Mouse (Mus musculus) neural tube, embryonic 13.5 days (tissue): ENCODE data around the gene Rbm19. TPM values are rescaled to one million over a fixed set of nuclear protein-coding genes. Genes with fewer than 3 reads are reported as not detected.

ENCODE experiments used
- ATAC-seq: fragments of 200-750 bp; cut with Nextera tagmentation; 2 replicates; pipeline ENCODE4 v1.8.0; 2017; ENCODE audit warnings: low read depth, mild to moderate bottlenecking, moderate TSS enrichment, moderate library complexity
- H3K27ac ChIP-seq: fragments of 300-500 bp; sonication (generic); replicated peaks from 2 replicates; pipeline ENCODE4 v1.5.1; 2015; ENCODE audit warnings: moderate library complexity, mild to moderate bottlenecking, inconsistent platforms
- H3K27me3 ChIP-seq: fragments of 300-500 bp; sonication (generic); 2 replicates; pipeline ENCODE4 v1.6.1; 2015; ENCODE audit warnings: mild to moderate bottlenecking, inconsistent platforms
- H3K36me3 ChIP-seq: fragments of 300-500 bp; sonication (generic); 2 replicates; pipeline ENCODE4 v1.6.1; 2015; ENCODE audit warnings: mild to moderate bottlenecking, inconsistent platforms
- H3K4me1 ChIP-seq: fragments of 300-500 bp; sonication (generic); replicated peaks from 2 replicates; pipeline ENCODE4 v1.6.1; 2015; ENCODE audit warnings: inconsistent platforms
- H3K4me2 ChIP-seq: fragments of 300-500 bp; sonication (generic); 2 replicates; pipeline ENCODE4 v1.6.1; 2015; ENCODE audit warnings: inconsistent platforms, mild to moderate bottlenecking, moderate library complexity
- H3K4me3 ChIP-seq: fragments of 300-500 bp; sonication (generic); 2 replicates; pipeline ENCODE4 v1.5.1; 2015; ENCODE audit warnings: mild to moderate bottlenecking, inconsistent platforms
- H3K9ac ChIP-seq: fragments of 300-500 bp; sonication (generic); 2 replicates; pipeline ENCODE4 v1.6.1; 2015; ENCODE audit warnings: moderate library complexity, mild to moderate bottlenecking, inconsistent platforms
- H3K9me3 ChIP-seq: fragments of 300-500 bp; sonication (generic); 2 replicates; pipeline ENCODE4 v1.6.1; 2016; ENCODE audit warnings: inconsistent platforms
- WGBS: fragments of 180-500 bp; shearing (Covaris S2); methylation state at CpG from one replicate; pipeline ENCODE4 v1.1.7; 2015; 5-methylcytosine and 5-hydroxymethylcytosine counted together
- polyA plus RNA-seq: library from polyadenylated mRNA; unstranded; fragments of >200 nt; fragmentation: Nextera tagmentation; extraction: Ambion mirVana; gene quantifications from 2 replicates; pipeline ENCODE4 v1.2.1, GENCODE M21; 2015

Rbm19 gene
- 17.5 and 18.8 TPM in 2 replicates for polyA plus RNA-seq

- H3K36me3 ChIP-seq, result peaks cover 29% of the 10 kb centered on the region
- peak within 1 kb of the TSS; percentile 57 for H3K27ac ChIP-seq
- peaks cover 9% of the 10 kb centered on the region; the same call in 1 of the 2 replicates for H3K27me3 ChIP-seq
- WGBS, result under 1% methylated on average over 46 of the region's 46 CpGs
- H3K4me1 ChIP-seq, result peaks cover 9% of the 10 kb centered on the region
- H3K4me2 ChIP-seq, result peak within 1 kb of the TSS; percentile 95
- H3K9ac ChIP-seq, result peak within 1 kb of the TSS; percentile 73
- ATAC-seq, result peak; percentile 85
- H3K9me3 ChIP-seq, result no peaks in the 10 kb centered on the region
- peak within 1 kb of the TSS; percentile 83 for H3K4me3 ChIP-seq
Observed at GRCm38 (mm10) chr5:120116261-120117050, at the start of gene Rbm19. Rbm19 (plus strand) TSS chr5:120116465.

GRCm38 (mm10) chr5:120067266-120067665 is 49.0 kb upstream of the Rbm19 start:
- Histone ChIP-seq H3K36me3 (no peaks in the 10 kb centered on the region), H3K4me2 (no peak overlapping the region), H3K9ac (no peak overlapping the region), H3K27me3 (no peaks in the 10 kb centered on the region), H3K9me3 (no peaks in the 10 kb centered on the region), H3K4me3 (no peak overlapping the region), H3K27ac (no peak overlapping the region), H3K4me1 (peaks cover 9% of the 10 kb centered on the region)
- WGBS, result 27% methylated on average over 6 of the region's 6 CpGs
- no peak for ATAC-seq

GRCm38 (mm10) chr5:120074101-120074500 is 42.2 kb upstream of the Rbm19 start:
- no peaks in the 10 kb centered on the region for H3K27me3 ChIP-seq
- H3K36me3 ChIP-seq, result no peaks in the 10 kb centered on the region
- H3K9me3 ChIP-seq, result no peaks in the 10 kb centered on the region
- WGBS, result 71% methylated on average over 9 of the region's 9 CpGs
- no peak for ATAC-seq
- no peak overlapping the region for H3K27ac ChIP-seq
- H3K4me2 ChIP-seq, result no peak overlapping the region
- H3K9ac ChIP-seq, result no peak overlapping the region
- no peaks in the 10 kb centered on the region for H3K4me1 ChIP-seq
- H3K4me3 ChIP-seq, result no peak overlapping the region

DNA sequence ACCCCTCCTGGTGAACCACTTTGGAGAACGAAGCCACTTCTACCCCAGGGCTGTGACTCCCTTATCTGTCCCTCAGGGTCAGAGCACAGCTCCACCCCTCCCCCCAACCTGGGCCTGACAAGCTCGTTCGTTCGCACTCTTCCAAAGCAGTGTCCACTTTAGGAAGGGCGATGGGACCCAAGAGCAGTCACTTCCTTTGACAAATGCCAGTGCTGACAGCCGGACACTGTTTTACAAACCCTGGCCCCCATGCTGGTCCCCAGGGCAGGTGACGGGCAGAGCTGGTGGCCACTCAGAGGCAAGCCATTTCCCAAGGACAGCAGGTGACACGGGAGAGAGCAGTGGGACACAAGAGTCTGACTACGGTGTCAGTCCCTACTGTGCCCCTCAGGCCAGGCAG is 36.2 kb upstream of the Rbm19 start:
- Histone ChIP-seq H3K27ac (no peak overlapping the region), H3K4me3 (no peak overlapping the region), H3K36me3 (no peaks in the 10 kb centered on the region), H3K9me3 (no peaks in the 10 kb centered on the region), H3K9ac (no peak overlapping the region), H3K4me2 (no peak overlapping the region), H3K4me1 (no peaks in the 10 kb centered on the region), H3K27me3 (peaks cover 3% of the 10 kb centered on the region; the same call in 1 of the 2 replicates)
- ATAC-seq, result no peak
- 65% methylated on average over 9 of the region's 9 CpGs for WGBS

DNA sequence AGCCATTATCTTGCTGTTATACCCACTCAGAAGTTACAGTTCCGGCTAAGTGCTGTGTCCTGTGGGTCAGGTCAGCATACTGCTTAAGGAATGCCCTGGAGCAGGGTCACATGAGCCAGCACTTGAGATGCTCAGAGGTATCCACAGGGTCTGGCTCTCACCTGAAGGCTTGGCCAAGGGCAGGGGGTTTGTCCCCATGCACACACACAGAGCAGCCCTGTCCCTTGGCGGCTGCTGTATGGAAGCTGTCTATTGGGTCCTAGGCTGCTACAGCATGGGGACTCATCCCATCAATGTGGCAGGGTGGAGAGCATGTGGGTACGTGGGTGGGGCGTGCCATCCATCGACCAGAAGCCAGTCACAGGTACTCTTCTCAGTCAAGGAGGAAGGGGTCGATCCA is 35.8 kb upstream of the Rbm19 start:
- Histone ChIP-seq H3K4me3 (no peak overlapping the region), H3K4me2 (no peak overlapping the region), H3K27me3 (peaks cover 3% of the 10 kb centered on the region; the same call in 1 of the 2 replicates), H3K4me1 (no peaks in the 10 kb centered on the region), H3K27ac (no peak overlapping the region), H3K36me3 (no peaks in the 10 kb centered on the region), H3K9me3 (no peaks in the 10 kb centered on the region), H3K9ac (no peak overlapping the region)
- ATAC-seq, result no peak
- WGBS, result 88% methylated on average over 6 of the region's 6 CpGs

DNA sequence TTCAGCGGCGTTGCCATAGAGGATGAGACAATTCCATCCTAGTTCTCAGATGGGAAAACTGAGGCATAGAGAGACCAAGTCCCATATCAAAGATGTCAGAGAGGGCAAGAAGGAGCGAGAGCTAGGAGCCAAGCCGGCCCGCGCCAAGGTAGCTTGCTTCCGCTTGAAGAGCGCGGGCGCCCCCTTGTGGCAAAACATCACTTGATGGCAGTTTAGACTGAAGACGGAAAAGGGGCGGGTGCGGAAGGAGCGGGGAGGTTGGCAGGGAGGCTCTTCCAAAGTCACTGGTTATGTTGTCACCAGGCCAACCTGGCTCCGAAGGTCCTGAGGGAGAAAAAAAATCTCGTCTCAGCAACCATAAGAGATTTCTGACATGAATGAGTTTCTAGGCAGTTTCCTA is 27.7 kb upstream of the Rbm19 start:
- H3K27me3 ChIP-seq, result peaks cover 52% of the 10 kb centered on the region
- no peak overlapping the region for H3K4me3 ChIP-seq
- H3K27ac ChIP-seq, result no peak overlapping the region
- H3K9me3 ChIP-seq, result no peaks in the 10 kb centered on the region
- WGBS, result 4% methylated on average over 16 of the region's 16 CpGs
- peak; percentile 43 for ATAC-seq
- H3K36me3 ChIP-seq, result no peaks in the 10 kb centered on the region
- no peak overlapping the region for H3K9ac ChIP-seq
- no peak overlapping the region for H3K4me2 ChIP-seq
- H3K4me1 ChIP-seq, result no peaks in the 10 kb centered on the region

- Histone ChIP-seq H3K27me3 (peaks cover 40% of the 10 kb centered on the region), H3K9ac (no peak overlapping the region), H3K36me3 (no peaks in the 10 kb centered on the region), H3K9me3 (no peaks in the 10 kb centered on the region), H3K27ac (no peak overlapping the region), H3K4me1 (no peaks in the 10 kb centered on the region), H3K4me3 (no peak overlapping the region), H3K4me2 (no peak overlapping the region)
- no peak for ATAC-seq
- 57% methylated on average over 7 of the region's 7 CpGs for WGBS
Observed at GRCm38 (mm10) chr5:120094602-120095001, 21.7 kb upstream of the Rbm19 start.

GRCm38 (mm10) chr5:120097042-120097441 is 19.2 kb upstream of the Rbm19 start:
- Histone ChIP-seq H3K9ac (no peak overlapping the region), H3K4me1 (no peaks in the 10 kb centered on the region), H3K27ac (no peak overlapping the region), H3K36me3 (no peaks in the 10 kb centered on the region), H3K4me2 (no peak overlapping the region), H3K27me3 (peaks cover 16% of the 10 kb centered on the region), H3K4me3 (no peak overlapping the region), H3K9me3 (0 out of 2 replicates have a peak, but pooled peaks cover 3% of the 10 kb centered on the region)
- no peak for ATAC-seq
- 62% methylated on average over 9 of the region's 9 CpGs for WGBS

GRCm38 (mm10) chr5:120100814-120101213 is 15.5 kb upstream of the Rbm19 start:
- ATAC-seq, result no peak
- Histone ChIP-seq H3K4me3 (no peak overlapping the region), H3K27ac (no peak overlapping the region), H3K36me3 (no peaks in the 10 kb centered on the region), H3K4me1 (no peaks in the 10 kb centered on the region), H3K27me3 (peaks cover 4% of the 10 kb centered on the region; the same call in 1 of the 2 replicates), H3K9me3 (0 out of 2 replicates have a peak, but pooled peaks cover 3% of the 10 kb centered on the region), H3K4me2 (no peak overlapping the region), H3K9ac (no peak overlapping the region)
- WGBS, result 83% methylated on average over 6 of the region's 6 CpGs

DNA sequence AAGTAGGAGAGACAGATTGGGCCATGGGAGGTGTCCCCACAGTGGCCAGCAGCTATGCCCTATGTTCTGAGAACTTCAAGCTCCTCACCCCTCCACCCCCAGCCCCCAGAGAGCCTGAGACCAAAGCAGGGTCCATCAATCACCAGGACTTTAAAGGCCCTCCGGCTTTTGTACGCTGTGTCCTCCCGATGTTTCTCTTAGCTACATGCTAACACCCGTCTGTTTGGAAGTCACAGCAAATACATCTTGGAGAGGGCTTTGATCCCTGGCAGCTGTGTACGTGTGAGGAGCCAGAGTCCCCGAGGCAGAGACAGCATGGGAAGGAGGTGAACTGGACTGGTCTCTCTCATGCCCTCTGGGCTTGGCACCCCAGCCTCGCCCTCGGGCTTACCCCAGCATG is 14.2 kb upstream of the Rbm19 start:
- no peak overlapping the region for H3K9ac ChIP-seq
- no peak overlapping the region for H3K27ac ChIP-seq
- H3K4me1 ChIP-seq, result no peaks in the 10 kb centered on the region
- H3K4me3 ChIP-seq, result no peak overlapping the region
- WGBS, result 76% methylated on average over 8 of the region's 8 CpGs
- H3K9me3 ChIP-seq, result 0 out of 2 replicates have a peak, but pooled peaks cover 3% of the 10 kb centered on the region
- peaks cover 4% of the 10 kb centered on the region; the same call in 1 of the 2 replicates for H3K27me3 ChIP-seq
- no peaks in the 10 kb centered on the region for H3K36me3 ChIP-seq
- no peak overlapping the region for H3K4me2 ChIP-seq
- ATAC-seq, result no peak

DNA sequence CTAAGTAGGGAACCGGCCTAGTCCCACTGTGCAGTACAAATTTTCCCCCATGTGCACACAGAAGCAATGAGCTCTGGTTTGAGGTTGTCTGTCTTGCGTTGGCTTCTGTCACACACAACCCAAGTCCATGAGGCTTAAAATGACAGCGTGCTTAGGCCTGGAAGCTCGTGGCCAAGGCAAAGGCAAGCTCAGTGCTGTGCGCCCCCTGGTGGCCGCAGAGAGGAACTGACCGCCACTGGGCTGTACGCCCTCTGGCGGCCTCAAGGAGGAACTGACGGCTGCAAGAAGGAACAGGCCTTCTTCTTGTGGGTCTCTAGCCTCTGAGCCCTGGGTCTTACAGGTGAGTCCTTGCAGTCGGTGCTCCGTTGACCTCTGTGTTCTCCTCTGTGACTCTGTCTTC is 13.5 kb upstream of the Rbm19 start:
- 0 out of 2 replicates have a peak, but pooled peaks cover 3% of the 10 kb centered on the region for H3K9me3 ChIP-seq
- no peak overlapping the region for H3K4me3 ChIP-seq
- H3K27me3 ChIP-seq, result peaks cover 4% of the 10 kb centered on the region; the same call in 1 of the 2 replicates
- no peak overlapping the region for H3K9ac ChIP-seq
- 16% methylated on average over 12 of the region's 12 CpGs for WGBS
- no peak for ATAC-seq
- no peak overlapping the region for H3K4me2 ChIP-seq
- no peaks in the 10 kb centered on the region for H3K36me3 ChIP-seq
- H3K27ac ChIP-seq, result no peak overlapping the region
- H3K4me1 ChIP-seq, result no peaks in the 10 kb centered on the region

DNA sequence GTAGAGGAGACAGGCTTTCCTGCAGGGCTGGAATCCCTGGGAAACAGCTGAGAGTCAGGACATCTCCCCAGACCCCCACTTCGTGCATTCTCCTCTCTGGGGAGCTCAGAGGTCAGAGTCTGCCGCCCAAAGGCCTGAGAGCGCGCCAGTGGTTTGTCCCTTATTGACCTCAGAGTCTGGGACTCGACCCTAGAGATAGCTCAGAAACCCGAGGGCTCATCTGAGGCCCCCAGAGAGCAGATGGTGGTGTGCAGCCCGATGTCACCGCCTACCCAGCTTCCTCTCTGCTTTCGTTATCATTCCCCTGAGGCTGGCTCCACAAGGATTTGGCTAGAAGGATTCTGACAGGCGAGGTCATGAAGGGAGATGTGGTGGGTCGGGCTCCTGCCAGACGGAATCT is 12.8 kb upstream of the Rbm19 start:
- H3K9ac ChIP-seq, result no peak overlapping the region
- H3K36me3 ChIP-seq, result no peaks in the 10 kb centered on the region
- H3K27ac ChIP-seq, result no peak overlapping the region
- no peak overlapping the region for H3K4me2 ChIP-seq
- no peak overlapping the region for H3K4me3 ChIP-seq
- no peaks in the 10 kb centered on the region for H3K4me1 ChIP-seq
- ATAC-seq, result no peak
- H3K9me3 ChIP-seq, result 0 out of 2 replicates have a peak, but pooled peaks cover 3% of the 10 kb centered on the region
- 65% methylated on average over 12 of the region's 12 CpGs for WGBS
- H3K27me3 ChIP-seq, result peaks cover 4% of the 10 kb centered on the region; the same call in 1 of the 2 replicates
